Mouse (Mus musculus): Measurements from ENCODE around the gene Cmtm3.
A peak's percentile ranks its signal among the peaks of the same experiment; 100 is the strongest.

Cmtm3 gene

GRCm38 (mm10) chr8:104386693-104387092, 47.5 kb downstream of the Cmtm3 start:
- DNase-seq = no peak

GRCm38 (mm10) chr8:104387501-104387900, 48.3 kb downstream of the Cmtm3 start:
- no peak for DNase-seq

- DNase-seq = peak; percentile 43 to 60
Measured at GRCm38 (mm10) chr8:104387980-104388379, 48.8 kb downstream of the Cmtm3 start.

- DNase-seq = no peak
Measured at GRCm38 (mm10) chr8:104390245-104390644, 51.0 kb downstream of the Cmtm3 start.

- no peak for DNase-seq
Measured at GRCm38 (mm10) chr8:104393139-104393538, 53.9 kb downstream of the Cmtm3 start.

- DNase-seq = no peak
Measured at GRCm38 (mm10) chr8:104393767-104394166, 54.6 kb downstream of the Cmtm3 start.

- peak; percentile 57 to 79 for DNase-seq
Measured at GRCm38 (mm10) chr8:104394801-104395702, 55.8 kb downstream of the Cmtm3 start.

- peak in 1 of 2 experiments; percentile 60 for DNase-seq
Measured at GRCm38 (mm10) chr8:104395703-104396357, 56.6 kb downstream of the Cmtm3 start, which contains the start of gene Cmtm4. TSS of gene Cmtm4 (minus strand) at chr8:104395807.
